Mouse (Mus musculus) CD4-positive, CD25-positive, alpha-beta regulatory T cell, adult 9 weeks (primary cell): ENCODE data around the gene Tuba1c. TPM values are rescaled to one million over a fixed set of nuclear protein-coding genes. Genes with fewer than 3 reads are reported as not detected.

ENCODE experiments used
- polyA plus RNA-seq: library from polyadenylated mRNA; unstranded; fragments of 100-300 nt; shearing (Covaris generic); gene quantifications from one replicate; pipeline ENCODE4 v1.2.1, GENCODE M21; 2017

Gene Tuba1c
- 75.2 TPM for polyA plus RNA-seq

GRCm38 (mm10) chr15:99029619-99030584 is at the start of gene Tuba1c:
TSS of gene Tuba1c (plus strand) at chr15:99029891.

GRCm38 (mm10) chr15:99055040-99055439 is 25.3 kb downstream of the Tuba1c start, which contains the start of gene Prph:
TSS of gene Prph (plus strand) at chr15:99055174.

DNA sequence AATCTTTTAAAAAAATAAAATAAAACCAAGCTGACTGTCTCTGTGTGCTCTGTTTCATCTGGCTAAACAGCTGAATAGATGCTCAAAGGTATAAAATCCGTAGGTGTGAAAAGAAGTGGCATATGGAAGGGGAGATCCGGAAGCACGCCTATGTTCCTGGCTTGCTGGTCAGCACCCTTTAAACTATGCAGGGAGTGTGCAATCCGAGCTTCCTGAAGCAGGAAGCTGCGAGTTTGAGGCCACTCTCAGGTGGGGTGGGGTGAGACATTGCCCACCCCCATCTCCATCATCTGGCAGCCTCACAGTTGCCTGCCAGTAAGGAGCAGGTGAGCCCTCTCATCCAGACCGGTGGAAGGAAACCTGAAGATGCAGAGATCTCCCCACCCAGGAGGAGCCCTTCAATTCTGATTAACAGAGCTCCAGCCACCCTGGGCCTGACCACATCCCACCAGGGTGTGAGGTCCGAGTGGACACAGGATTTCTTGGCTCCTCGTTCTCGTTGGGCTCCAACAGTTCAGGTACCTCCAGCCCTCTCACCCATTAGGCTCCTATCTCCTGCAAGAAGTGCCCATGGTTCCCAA is 44.4 kb downstream of the Tuba1c start, which contains the start of gene Troap:
Gene Troap (plus strand): TSS at position 557 of the 581 bp plus-strand sequence.

DNA sequence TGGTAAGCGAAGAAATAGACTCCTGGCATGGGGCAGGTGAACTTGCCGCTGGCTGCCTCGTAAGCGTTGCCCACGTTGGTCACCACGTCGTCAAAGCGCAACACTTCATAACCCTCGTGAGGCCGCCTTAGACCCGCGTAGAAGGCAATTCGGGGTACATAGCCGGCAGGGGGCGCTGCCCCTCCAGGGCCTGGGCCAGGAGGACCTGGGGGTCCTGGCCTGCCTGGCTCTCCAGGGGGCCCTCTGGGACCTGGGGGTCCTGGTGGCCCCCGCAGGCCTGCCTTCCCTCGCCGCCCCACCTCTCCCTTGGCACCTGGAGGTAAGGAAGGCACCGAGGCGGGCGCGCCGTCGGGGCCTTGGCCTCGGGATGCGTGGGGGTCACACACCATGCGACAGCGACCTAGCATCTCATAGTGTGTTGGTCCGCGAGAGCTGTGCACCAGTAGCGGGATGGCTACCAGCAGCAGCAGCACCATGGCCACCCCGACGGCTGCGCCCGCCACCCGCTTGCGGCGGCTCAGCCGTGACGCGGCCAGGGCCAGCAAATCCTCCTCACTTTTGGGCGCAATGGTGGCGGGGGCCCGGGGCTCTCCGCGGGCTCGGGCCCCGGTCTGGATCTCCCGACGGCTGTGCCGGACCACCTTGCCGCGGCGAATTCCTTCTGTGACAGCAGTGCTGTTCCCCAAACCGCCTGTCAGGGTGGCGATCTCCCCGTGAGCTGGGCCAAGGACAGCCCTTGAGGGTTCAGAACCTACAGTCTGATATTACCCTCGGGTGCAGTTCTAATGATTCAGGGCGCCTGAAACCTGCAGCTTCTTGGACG is 57.8 kb downstream of the Tuba1c start, which contains the start of gene C1ql4:
Gene C1ql4 (minus strand): TSS at position 565 of the 823 bp plus-strand sequence.

Other genes starting within 250 kb of the Tuba1c start
- not detected for gene Wnt1, start 240.0 kb upstream of the Tuba1c start, polyA plus RNA-seq
- gene Ddn, start 220.4 kb upstream of the Tuba1c start, polyA plus RNA-seq = not detected
- 156 TPM for gene Prkag1, start 198.4 kb upstream of the Tuba1c start, polyA plus RNA-seq
- 26.5 TPM for gene Kmt2d, start 158.7 kb upstream of the Tuba1c start, polyA plus RNA-seq
- 23.2 TPM for gene Rhebl1, start 135.4 kb upstream of the Tuba1c start, polyA plus RNA-seq
- 0.09 TPM for gene Dhh, start 131.4 kb upstream of the Tuba1c start, polyA plus RNA-seq
- gene Lmbr1l, start 111.7 kb upstream of the Tuba1c start, polyA plus RNA-seq = 82.5 TPM
- gene Tuba1b, start 95.3 kb upstream of the Tuba1c start, polyA plus RNA-seq = 486 TPM
- not detected for gene Gm49450, start 76.3 kb upstream of the Tuba1c start, polyA plus RNA-seq
- 212 TPM for gene Tuba1a, start 76.2 kb upstream of the Tuba1c start, polyA plus RNA-seq
- not detected for gene Prph, start 25.3 kb downstream of the Tuba1c start, polyA plus RNA-seq
- gene Troap, start 44.7 kb downstream of the Tuba1c start, polyA plus RNA-seq = 0.81 TPM
- gene C1ql4, start 57.9 kb downstream of the Tuba1c start, polyA plus RNA-seq = not detected
- not detected for gene Dnajc22, start 63.3 kb downstream of the Tuba1c start, polyA plus RNA-seq
- 0.14 TPM for gene Spats2, start 96.0 kb downstream of the Tuba1c start, polyA plus RNA-seq
- 3.9 TPM for gene Kcnh3, start 195.0 kb downstream of the Tuba1c start, polyA plus RNA-seq
- gene Mcrs1, start 222.1 kb downstream of the Tuba1c start, polyA plus RNA-seq = 134 TPM